Mouse (Mus musculus): ENCODE results near the gene Bcl2l14.
A peak's percentile ranks its signal among the peaks of the same experiment; 100 is the strongest.

Bcl2l14 gene

GRCm38 (mm10) chr6:134396018-134396417 is at the start of gene Bcl2l14:
TSS of gene Bcl2l14 (plus strand) at chr6:134396318.
- DNase-seq (ENCODE audit: low spot score in 2 of 2), result no peak

GRCm38 (mm10) chr6:134348526-134349067 is 47.5 kb upstream of the Bcl2l14 start:
- DNase-seq (ENCODE audit: low spot score in 2 of 2), result no peak

GRCm38 (mm10) chr6:134352881-134353280 is 43.2 kb upstream of the Bcl2l14 start:
- no peak for DNase-seq (ENCODE audit: low spot score in 2 of 2)

- DNase-seq (ENCODE audit: low spot score in 2 of 2), result no peak
These were observed 42.4 kb upstream of the Bcl2l14 start for GRCm38 (mm10) chr6:134353751-134354150.

GRCm38 (mm10) chr6:134357570-134357969 is 38.5 kb upstream of the Bcl2l14 start:
- no peak for DNase-seq (ENCODE audit: low spot score in 2 of 2)

- DNase-seq (ENCODE audit: low spot score in 2 of 2), result no peak
These were observed 36.0 kb upstream of the Bcl2l14 start for GRCm38 (mm10) chr6:134360079-134360478.

- DNase-seq (ENCODE audit: low spot score in 2 of 2), result no peak
These were observed 31.5 kb upstream of the Bcl2l14 start for GRCm38 (mm10) chr6:134364644-134365043.

- DNase-seq (ENCODE audit: low spot score in 2 of 2), result no peak
These were observed 30.2 kb upstream of the Bcl2l14 start for GRCm38 (mm10) chr6:134365952-134366351.

- peak in 1 of 2 experiments; percentile 7 for DNase-seq (ENCODE audit: low spot score in 2 of 2)
These were observed 29.5 kb upstream of the Bcl2l14 start for GRCm38 (mm10) chr6:134366366-134367351.

GRCm38 (mm10) chr6:134367366-134368281 is 28.5 kb upstream of the Bcl2l14 start:
- DNase-seq (ENCODE audit: low spot score in 2 of 2), result no peak

- DNase-seq (ENCODE audit: low spot score in 2 of 2), result no peak
These were observed 23.2 kb upstream of the Bcl2l14 start for GRCm38 (mm10) chr6:134372946-134373345.

GRCm38 (mm10) chr6:134377201-134377600 is 18.9 kb upstream of the Bcl2l14 start:
- DNase-seq (ENCODE audit: low spot score in 2 of 2), result no peak

- DNase-seq (ENCODE audit: low spot score in 2 of 2), result no peak
These were observed 18.3 kb upstream of the Bcl2l14 start for GRCm38 (mm10) chr6:134377856-134378255.

- DNase-seq (ENCODE audit: low spot score in 2 of 2), result no peak
These were observed 14.7 kb upstream of the Bcl2l14 start for GRCm38 (mm10) chr6:134381462-134381861.

- no peak for DNase-seq (ENCODE audit: low spot score in 2 of 2)
These were observed 10.2 kb upstream of the Bcl2l14 start for GRCm38 (mm10) chr6:134385931-134386330.

- DNase-seq (ENCODE audit: low spot score in 2 of 2), result no peak
These were observed 8.7 kb upstream of the Bcl2l14 start for GRCm38 (mm10) chr6:134387396-134387795.

GRCm38 (mm10) chr6:134388424-134389110 is 7.6 kb upstream of the Bcl2l14 start:
- DNase-seq (ENCODE audit: low spot score in 2 of 2), result no peak

GRCm38 (mm10) chr6:134389248-134389891 is 6.7 kb upstream of the Bcl2l14 start:
- DNase-seq (ENCODE audit: low spot score in 2 of 2), result peak; percentile 53 to 74

GRCm38 (mm10) chr6:134389917-134390316 is 6.2 kb upstream of the Bcl2l14 start:
- DNase-seq (ENCODE audit: low spot score in 2 of 2), result no peak

GRCm38 (mm10) chr6:134390837-134391236 is 5.3 kb upstream of the Bcl2l14 start:
- no peak for DNase-seq (ENCODE audit: low spot score in 2 of 2)
